Mouse (Mus musculus) CH12.LX (cell line): ENCODE results near the gene Parm1.
A peak's percentile ranks its signal among the peaks of the same experiment; 100 is the strongest.

Source experiments
- CHD2 ChIP-seq: IDR thresholded peaks from 2 replicates; pipeline ENCODE4 v1.6.1; 2011; ENCODE audit warnings: low read length, improper control_type of control experiment
- CTCF ChIP-seq, 2 experiments: IDR thresholded peaks in 1 of 2; conservative IDR thresholded peaks in 1 of 2; 2 replicates each; pipeline ENCODE4 v1.5.1; 2011 to 2012; ENCODE audit warnings: low read depth in 2 of 2, low read length in 2 of 2, improper control_type of control experiment in 1 of 2, inconsistent platforms in 1 of 2, mild to moderate bottlenecking in 1 of 2, moderate library complexity in 1 of 2
- EP300 ChIP-seq: IDR thresholded peaks from 2 replicates; pipeline ENCODE4 v1.6.1; 2011; ENCODE audit warnings: low read length, improper control_type of control experiment
- MAFK ChIP-seq: IDR thresholded peaks from 2 replicates; pipeline ENCODE4 v1.6.1; 2011; ENCODE audit warnings: low read length, improper control_type of control experiment; ENCODE audit not compliant: insufficient replicate concordance
- MAX ChIP-seq: IDR thresholded peaks from 2 replicates; pipeline ENCODE4 v1.6.1; 2011; ENCODE audit warnings: low read length, improper control_type of control experiment
- MEF2A ChIP-seq: IDR thresholded peaks from 2 replicates; pipeline ENCODE4 v1.6.1; 2014; ENCODE audit warnings: low read depth, mild to moderate bottlenecking, inconsistent platforms, low read length, improper control_type of control experiment, borderline replicate concordance
- POLR2A ChIP-seq: IDR thresholded peaks from 2 replicates; pipeline ENCODE4 v1.6.1; 2011; ENCODE audit warnings: low read depth, mild to moderate bottlenecking, improper control_type of control experiment, low read length
- POLR2AphosphoS2 ChIP-seq: IDR thresholded peaks from 2 replicates; pipeline ENCODE4 v1.6.1; 2011; ENCODE audit warnings: low read depth, low read length, improper control_type of control experiment
- UBTF ChIP-seq: IDR thresholded peaks from 2 replicates; pipeline ENCODE4 v1.6.1; 2012; ENCODE audit warnings: low read depth, mild to moderate bottlenecking, inconsistent platforms, low read length, improper control_type of control experiment, moderate library complexity
- USF1 ChIP-seq: IDR thresholded peaks from 2 replicates; pipeline ENCODE4 v1.6.1; 2014; ENCODE audit warnings: low read depth, mild to moderate bottlenecking, inconsistent platforms, low read length, improper control_type of control experiment
- ZC3H11A ChIP-seq: IDR thresholded peaks from 2 replicates; pipeline ENCODE4 v1.6.1; 2012; ENCODE audit warnings: low read depth, mild to moderate bottlenecking, inconsistent platforms, low read length, improper control_type of control experiment
- ZNF384 ChIP-seq: IDR thresholded peaks from 2 replicates; pipeline ENCODE4 v1.6.1; 2012; ENCODE audit warnings: low read depth, low read length, improper control_type of control experiment, inconsistent platforms

- TF ChIP-seq POLR2AphosphoS2 (no peak), USF1 (no peak), POLR2A (no peak), CTCF (conservative IDR thresholded peaks at IDR 0.05 in 1 of 2, IDR thresholded peaks at IDR 0.05 in 1 of 2; ENCODE audit: low read depth in 2 of 2, low read length in 2 of 2) (no peak), EP300 (no peak), MAFK (no peak), UBTF (no peak), MAX (no peak), MEF2A (no peak), ZC3H11A (no peak), ZNF384 (0 out of 2 replicates have a peak, but pooled peaks have one; percentile 26), CHD2 (no peak)
These were observed 91.6 kb downstream of the Parm1 start for GRCm38 (mm10) chr5:91609041-91609440.
